Mouse (Mus musculus) spleen, adult 12 weeks (tissue): ENCODE measurements around the gene Neurod6.

ENCODE experiments used
- DNase-seq: peaks from one replicate; pipeline ENCODE4 v3.0.0; 2022; ENCODE audit warnings: low spot score

The Neurod6 gene

GRCm38 (mm10) chr6:55646824-55647560 is 34.1 kb downstream of the Neurod6 start:
- no peak for DNase-seq

GRCm38 (mm10) chr6:55646111-55646823 is 34.8 kb downstream of the Neurod6 start:
- DNase-seq, result no peak

DNA sequence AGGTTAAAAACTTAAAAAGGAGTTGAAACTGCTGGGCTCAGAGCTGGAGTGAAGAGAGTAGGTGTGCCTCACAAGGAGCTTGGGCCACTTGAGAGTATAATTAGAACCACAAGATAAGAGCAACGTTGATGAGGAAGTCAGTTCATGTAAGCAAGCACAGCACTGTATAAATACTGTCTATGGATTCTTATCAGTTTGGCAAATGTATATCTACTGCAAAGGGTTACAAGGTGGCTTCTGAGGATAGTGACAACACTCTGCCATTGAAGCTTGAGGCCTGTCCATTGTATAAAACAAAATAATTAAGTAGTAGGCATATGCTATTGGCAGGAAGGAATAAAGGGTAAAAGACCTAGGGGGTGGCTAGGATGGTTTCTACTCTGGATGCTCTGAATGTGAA is 46.4 kb downstream of the Neurod6 start:
- DNase-seq, result no peak
